Mouse (Mus musculus) testis, adult 2 months (tissue): ENCODE data around the gene Dnaaf1. TPM values are rescaled to one million over a fixed set of nuclear protein-coding genes. Genes with fewer than 3 reads are reported as not detected.

ENCODE experiments used
- H3K27ac ChIP-seq: fragments of 200-500 bp; 2 replicates; pipeline ENCODE4 v1.5.1; 2012; ENCODE audit warnings: low read depth, low read length; ENCODE audit not compliant: control insufficient read depth, insufficient read depth
- H3K27me3 ChIP-seq: fragments of 200-500 bp; 2 replicates; pipeline ENCODE4 v1.6.1; 2012; ENCODE audit warnings: mild to moderate bottlenecking, low read length, moderate library complexity; ENCODE audit not compliant: control insufficient read depth, insufficient read depth
- H3K36me3 ChIP-seq: fragments of 200-500 bp; 2 replicates; pipeline ENCODE4 v1.6.1; 2012; ENCODE audit warnings: mild to moderate bottlenecking, low read length; ENCODE audit not compliant: control insufficient read depth, insufficient read depth
- H3K4me1 ChIP-seq: fragments of 200-500 bp; 2 replicates; pipeline ENCODE4 v1.6.1; 2012; ENCODE audit warnings: low read length; ENCODE audit not compliant: control insufficient read depth, insufficient read depth
- H3K4me3 ChIP-seq: fragments of 200-500 bp; 2 replicates; pipeline ENCODE4 v1.5.1; 2012; ENCODE audit warnings: low read depth, mild to moderate bottlenecking, low read length, moderate library complexity, mixed read lengths; ENCODE audit not compliant: control insufficient read depth
- CTCF ChIP-seq: fragments of 200-500 bp; IDR thresholded peaks from 2 replicates; pipeline ENCODE4 v1.5.1; 2012; ENCODE audit warnings: low read depth, mild to moderate bottlenecking, inconsistent platforms, low read length, moderate library complexity; ENCODE audit not compliant: control insufficient read depth, insufficient read depth, insufficient replicate concordance
- POLR2A ChIP-seq: fragments of 200-500 bp; IDR thresholded peaks from 2 replicates; pipeline ENCODE4 v1.6.1; 2012; ENCODE audit warnings: low read depth, mild to moderate bottlenecking, inconsistent platforms, low read length, moderate library complexity; ENCODE audit not compliant: control insufficient read depth
- polyA plus RNA-seq: library from polyadenylated mRNA; depleted of rRNA; stranded (reverse); fragments of >200 nt; gene quantifications from 2 replicates; pipeline ENCODE4 v1.2.3, GENCODE M21; 2012

Dnaaf1 gene
- polyA plus RNA-seq, 1 experiment = 577 TPM

DNA sequence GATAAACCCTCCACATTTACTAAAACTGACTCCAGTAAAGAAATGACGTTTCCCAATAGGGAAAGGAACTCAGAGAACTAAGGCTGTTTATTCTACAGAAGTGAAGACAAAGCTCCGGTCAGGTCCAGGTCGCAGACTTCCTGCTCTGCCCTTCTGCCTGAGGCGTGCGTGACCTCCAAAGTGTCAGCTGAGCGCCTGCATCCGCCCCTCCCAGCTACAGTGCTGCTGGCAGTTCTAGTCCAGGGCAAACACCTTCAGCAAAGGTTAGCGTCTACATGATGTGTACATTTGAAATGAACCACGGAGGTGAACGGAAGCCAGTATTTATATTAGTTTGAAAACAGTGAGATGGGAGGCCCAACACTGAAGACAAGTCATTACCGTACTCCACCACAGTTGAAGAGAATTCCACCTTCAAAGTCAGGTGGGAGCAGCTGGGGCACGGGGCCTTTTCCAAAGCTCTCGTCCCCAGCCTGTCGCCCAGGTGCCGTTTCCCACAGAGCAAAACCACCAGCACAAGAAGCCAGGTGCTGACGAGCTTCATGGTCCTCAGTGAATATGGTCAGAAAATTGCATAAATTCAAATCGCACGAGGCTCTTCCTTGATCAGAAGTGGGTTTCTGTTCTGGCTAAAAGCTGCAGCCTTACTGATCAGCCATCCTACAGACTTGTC, 27.9 kb upstream of the Dnaaf1 start:
- Histone ChIP-seq H3K36me3 (peaks cover 6% of the 10 kb centered on the region), H3K27me3 (no peaks in the 10 kb centered on the region), H3K27ac (no peak overlapping the region), H3K4me3 (no peak overlapping the region), H3K4me1 (peaks cover 7% of the 10 kb centered on the region)
- TF ChIP-seq CTCF (no peak), POLR2A (no peak)

DNA sequence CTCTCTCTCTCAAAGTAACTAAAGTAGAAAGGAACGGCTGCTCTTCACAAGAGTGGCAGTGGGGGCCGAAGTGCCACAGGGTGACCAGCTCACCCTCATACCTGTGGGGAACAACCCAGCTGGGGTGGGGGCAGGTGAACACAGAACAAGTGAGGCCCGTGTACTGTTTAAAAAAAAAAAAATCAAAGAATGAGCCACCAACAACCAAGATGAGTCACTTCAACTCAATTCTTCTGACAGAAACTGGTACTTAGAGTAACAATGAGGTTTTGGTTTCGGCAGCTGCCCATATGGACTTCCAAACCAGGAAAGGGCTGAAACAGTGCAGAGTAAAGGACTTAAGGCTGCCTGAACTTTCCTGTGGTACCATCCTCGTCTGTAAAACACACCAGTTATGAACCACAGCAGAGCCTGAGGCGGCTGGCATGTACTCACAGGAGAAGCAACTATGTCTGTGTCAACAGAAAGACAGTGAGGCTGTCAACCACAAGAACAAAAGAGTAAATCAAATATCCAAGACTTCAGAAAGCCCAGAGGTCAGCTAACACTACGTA, 26.4 kb upstream of the Dnaaf1 start:
- peaks cover 7% of the 10 kb centered on the region for H3K4me1 ChIP-seq
- TF ChIP-seq CTCF = no peak
- TF ChIP-seq POLR2A = no peak
- H3K36me3 ChIP-seq = peaks cover 6% of the 10 kb centered on the region
- no peaks in the 10 kb centered on the region for H3K27me3 ChIP-seq
- H3K27ac ChIP-seq = no peak overlapping the region
- no peak overlapping the region for H3K4me3 ChIP-seq

DNA sequence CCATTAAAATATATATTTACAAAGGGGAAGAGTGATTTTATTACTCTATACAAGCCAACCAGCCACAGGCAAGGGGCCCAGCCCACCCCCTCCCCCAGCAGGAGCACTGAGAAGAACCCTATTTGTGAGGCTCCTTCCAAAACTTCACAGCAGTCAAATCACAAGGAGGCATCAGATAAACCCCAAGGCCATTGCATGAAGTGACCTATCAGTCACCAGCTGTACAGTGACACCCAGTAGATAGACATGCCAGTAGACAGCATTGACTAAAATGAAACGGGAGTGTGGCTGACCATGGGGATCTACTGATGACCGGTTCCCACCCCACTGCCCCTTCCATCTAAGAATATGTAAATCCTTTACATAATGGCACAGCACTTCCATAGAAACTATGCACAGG, 22.1 kb upstream of the Dnaaf1 start:
- peaks cover 15% of the 10 kb centered on the region for H3K4me1 ChIP-seq
- no peak overlapping the region for H3K27ac ChIP-seq
- no peaks in the 10 kb centered on the region for H3K27me3 ChIP-seq
- H3K4me3 ChIP-seq = no peak overlapping the region
- peaks cover 1% of the 10 kb centered on the region; the same call in 1 of the 2 replicates for H3K36me3 ChIP-seq
- TF ChIP-seq POLR2A (no peak), CTCF (no peak)

DNA sequence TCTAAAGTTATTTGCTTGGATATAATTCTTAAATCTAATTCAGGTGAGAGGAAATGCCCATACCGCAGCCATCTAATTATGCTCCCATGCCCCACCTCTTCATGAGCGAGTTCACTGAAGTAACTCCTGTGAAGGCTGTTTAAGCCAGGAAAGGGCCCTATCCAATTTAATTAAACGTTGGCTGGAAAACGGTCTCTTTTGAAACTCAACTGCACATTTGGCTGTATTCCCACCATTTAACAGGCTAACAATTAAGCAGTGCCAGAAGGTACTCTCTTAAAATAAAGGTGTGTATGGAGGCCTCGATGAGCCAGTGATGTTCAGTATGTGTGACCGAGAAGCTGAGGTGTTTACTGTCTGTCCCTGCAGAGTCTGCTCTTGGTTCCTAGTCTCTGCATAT, 19.2 kb upstream of the Dnaaf1 start:
- no peaks in the 10 kb centered on the region; the same call in 1 of the 2 replicates for H3K36me3 ChIP-seq
- no peaks in the 10 kb centered on the region for H3K27me3 ChIP-seq
- H3K4me1 ChIP-seq = peaks cover 13% of the 10 kb centered on the region
- no peak overlapping the region for H3K27ac ChIP-seq
- TF ChIP-seq POLR2A = no peak
- TF ChIP-seq CTCF = no peak
- H3K4me3 ChIP-seq = no peak overlapping the region

DNA sequence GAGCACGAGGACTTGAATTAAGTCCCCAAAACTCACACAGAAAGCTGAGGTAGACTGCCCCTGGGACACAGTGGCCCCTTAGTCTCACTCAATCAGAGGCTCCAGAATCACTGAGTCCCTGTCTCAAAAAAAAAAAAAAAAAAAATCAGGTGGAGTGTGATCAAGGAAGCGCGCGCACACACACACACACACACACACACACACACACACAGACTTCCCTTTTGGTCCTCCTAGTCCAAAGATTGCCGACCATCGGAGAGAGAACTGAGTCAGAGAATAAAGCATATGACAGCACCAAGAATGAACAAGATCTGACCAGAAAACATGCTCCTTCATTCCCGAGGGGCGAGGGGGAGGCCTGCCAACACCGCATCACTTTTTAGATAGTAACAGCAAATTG, 17.9 kb upstream of the Dnaaf1 start:
- H3K27me3 ChIP-seq = no peaks in the 10 kb centered on the region
- H3K4me3 ChIP-seq = peak overlapping the region; percentile 98
- TF ChIP-seq CTCF (no peak), POLR2A (no peak)
- peaks cover 12% of the 10 kb centered on the region for H3K4me1 ChIP-seq
- no peaks in the 10 kb centered on the region for H3K36me3 ChIP-seq
- H3K27ac ChIP-seq = no peak overlapping the region

DNA sequence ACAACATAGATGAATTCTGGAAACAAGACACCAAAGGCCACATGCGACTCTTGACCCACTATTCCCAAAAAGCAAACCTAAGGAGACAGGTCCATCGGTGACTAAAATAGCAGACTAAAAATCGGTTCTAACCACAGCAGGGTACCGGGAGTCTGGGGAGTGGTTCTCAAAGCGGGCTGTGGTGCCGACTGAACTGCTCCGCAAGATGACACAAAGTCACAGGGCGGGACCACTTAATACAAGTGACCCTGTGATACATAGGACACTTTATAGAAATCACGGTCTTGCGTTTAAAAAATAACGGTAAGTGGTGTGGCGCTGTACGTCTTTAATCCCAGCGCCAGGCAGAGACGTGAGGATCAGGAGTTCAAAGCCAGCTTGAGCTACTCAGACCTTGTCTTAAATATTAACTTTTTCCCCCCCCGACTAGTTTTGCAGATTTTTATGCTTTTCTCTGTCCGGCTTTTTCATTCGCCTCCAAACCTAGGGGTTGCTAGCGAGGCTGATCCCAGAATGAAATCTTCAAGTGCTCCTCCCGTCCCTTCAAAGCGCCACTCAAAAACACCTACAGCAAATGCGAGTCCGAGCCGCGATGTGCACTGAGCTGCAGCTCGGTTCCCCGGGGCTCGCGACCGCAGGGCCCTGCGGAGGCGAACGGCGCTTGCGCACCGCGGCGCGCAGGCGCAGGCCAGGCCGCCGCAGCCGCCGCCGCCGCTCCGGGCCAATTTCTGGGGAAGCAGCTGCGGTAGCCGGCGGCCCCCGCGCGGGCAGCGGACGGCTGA, 17.0 kb upstream of the Dnaaf1 start:
- peaks cover 12% of the 10 kb centered on the region for H3K4me1 ChIP-seq
- H3K4me3 ChIP-seq = peak overlapping the region; percentile 98
- H3K27me3 ChIP-seq = no peaks in the 10 kb centered on the region
- peak; percentile 5; the same call in 1 of the 2 replicates for TF ChIP-seq POLR2A
- no peak for TF ChIP-seq CTCF
- peak overlapping the region; percentile 98 for H3K27ac ChIP-seq
- H3K36me3 ChIP-seq = no peaks in the 10 kb centered on the region
